Mouse (Mus musculus) midbrain, embryonic 14.5 days (tissue): ENCODE measurements at regions not wholly inside any gene's neighbourhood (a gene's known extent, or its start where the extent isn't known, plus 50 kb on each side); places are given as distances from the start of the nearest gene placed in this dataset.
"Not testable (repeated sequence)": the region's sequence is repeated elsewhere in the genome, so short reads cannot be mapped to it uniquely, and the experiment has no call there.

Experiments used
- ATAC-seq: fragments of 200-750 bp; cut with Nextera tagmentation; 2 replicates; pipeline ENCODE4 v1.8.0; 2017; ENCODE audit warnings: moderate number of reproducible peaks, moderate library complexity; ENCODE audit not compliant: low FRiP score, low TSS enrichment
- DNase-seq: peaks from one replicate; pipeline ENCODE4 v3.0.0-alpha.2; 2015
- H3K27ac ChIP-seq: fragments of 300-500 bp; sonication (generic); replicated peaks from 2 replicates; pipeline ENCODE4 v1.5.1; 2014; ENCODE audit warnings: mild to moderate bottlenecking, low read depth, low read length, moderate library complexity
- H3K27me3 ChIP-seq: fragments of 300-500 bp; sonication (generic); 2 replicates; pipeline ENCODE4 v1.6.1; 2014; ENCODE audit warnings: low read length, control low read depth, mixed read lengths; ENCODE audit not compliant: control insufficient read depth, insufficient read depth
- H3K36me3 ChIP-seq: fragments of 300-500 bp; sonication (generic); 2 replicates; pipeline ENCODE4 v1.6.1; 2014; ENCODE audit warnings: low read length, control low read depth; ENCODE audit not compliant: control insufficient read depth, insufficient read depth
- H3K4me1 ChIP-seq: fragments of 300-500 bp; sonication (generic); 2 replicates; pipeline ENCODE4 v1.6.1; 2014; ENCODE audit warnings: mild to moderate bottlenecking, antibody characterized with exemption, low read length, control low read depth; ENCODE audit not compliant: control insufficient read depth, insufficient read depth
- H3K4me2 ChIP-seq: fragments of 300-500 bp; sonication (generic); 2 replicates; pipeline ENCODE4 v1.6.1; 2014; ENCODE audit warnings: mild to moderate bottlenecking, low read length, moderate library complexity
- H3K4me3 ChIP-seq: fragments of 300-500 bp; sonication (generic); replicated peaks from 2 replicates; pipeline ENCODE4 v1.5.1; 2014; ENCODE audit warnings: low read depth, low read length
- H3K9ac ChIP-seq: fragments of 300-500 bp; sonication (generic); replicated peaks from 2 replicates; pipeline ENCODE4 v1.6.1; 2014; ENCODE audit warnings: mild to moderate bottlenecking, low read length, moderate library complexity
- H3K9me3 ChIP-seq: fragments of 300-500 bp; sonication (generic); 2 replicates; pipeline ENCODE4 v1.6.1; 2016; ENCODE audit warnings: low read length, control low read depth, mixed read lengths; ENCODE audit not compliant: control insufficient read depth
- WGBS: fragments of 180-500 bp; shearing (Covaris S2); extraction: QIAGEN DNeasy Blood & Tissue Kit; methylation state at CpG from one replicate; pipeline ENCODE4 v1.1.7; 2014; 5-methylcytosine and 5-hydroxymethylcytosine counted together

DNA sequence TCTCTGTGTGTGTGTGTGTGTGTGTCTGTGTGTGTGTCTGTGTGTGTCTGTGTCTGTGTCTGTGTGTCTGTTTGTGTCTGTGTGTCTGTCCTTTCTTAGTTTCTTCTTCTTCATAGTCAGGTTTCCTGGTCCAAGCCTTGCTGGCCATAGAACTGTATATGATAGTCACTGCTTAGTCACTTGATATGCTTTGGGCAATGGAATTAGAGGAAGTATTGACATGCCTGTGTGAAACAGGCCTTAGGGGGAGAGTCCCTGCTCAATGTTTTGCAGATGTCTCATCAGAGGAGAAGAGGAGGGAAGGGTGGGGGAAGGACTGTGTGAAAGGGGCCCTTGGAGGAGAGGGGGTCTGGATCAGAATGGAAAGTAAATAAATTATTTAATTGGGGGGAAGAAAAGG is 374.4 kb upstream of the Clnk start:
- H3K4me3 ChIP-seq: no peak overlapping the region
- H3K27me3 ChIP-seq: no peaks in the 10 kb centered on the region
- no peaks in the 10 kb centered on the region; the same call in 1 of the 2 replicates for H3K9me3 ChIP-seq
- ATAC-seq: no peak
- H3K9ac ChIP-seq: no peak overlapping the region
- no peak overlapping the region for H3K4me2 ChIP-seq
- no peaks in the 10 kb centered on the region for H3K36me3 ChIP-seq
- H3K27ac ChIP-seq: no peak overlapping the region
- no peaks in the 10 kb centered on the region for H3K4me1 ChIP-seq
- no peak for DNase-seq

GRCm38 (mm10) chr5:39219698-39220097 is 343.1 kb upstream of the Clnk start:
- Histone ChIP-seq H3K27ac (no peak overlapping the region), H3K36me3 (no peaks in the 10 kb centered on the region), H3K4me3 (no peak overlapping the region), H3K9ac (no peak overlapping the region), H3K4me2 (no peak overlapping the region), H3K27me3 (no peaks in the 10 kb centered on the region), H3K4me1 (no peaks in the 10 kb centered on the region), H3K9me3 (no peaks in the 10 kb centered on the region)
- DNase-seq (no peak), ATAC-seq (no peak)
- 78% methylated on average over 5 of the region's 5 CpGs for WGBS

DNA sequence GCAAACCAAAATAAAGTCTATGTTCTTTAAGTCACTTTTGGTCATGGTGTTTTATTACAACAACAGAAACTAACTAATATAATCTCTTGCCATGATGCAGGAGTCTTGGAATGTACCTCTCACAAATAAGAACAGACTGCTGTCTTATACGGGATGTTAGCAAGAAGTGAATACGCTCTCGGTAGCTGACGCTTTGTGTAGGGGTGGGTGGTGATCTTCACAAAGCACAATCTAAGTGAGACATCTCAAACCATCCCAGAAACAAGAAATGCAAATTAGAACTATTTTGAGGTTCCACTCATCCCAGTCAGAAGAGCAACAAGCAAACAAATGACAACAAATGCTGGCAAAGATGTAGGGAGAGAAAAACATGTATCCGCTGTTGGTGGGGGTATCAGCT is 339.7 kb upstream of the Clnk start:
- DNase-seq (no peak), ATAC-seq (no peak)
- Histone ChIP-seq H3K9me3 (no peaks in the 10 kb centered on the region), H3K36me3 (no peaks in the 10 kb centered on the region), H3K9ac (no peak overlapping the region), H3K4me3 (no peak overlapping the region), H3K4me1 (no peaks in the 10 kb centered on the region), H3K4me2 (no peak overlapping the region), H3K27me3 (no peaks in the 10 kb centered on the region), H3K27ac (no peak overlapping the region)
- WGBS: 94% methylated on average over 5 of the region's 5 CpGs

DNA sequence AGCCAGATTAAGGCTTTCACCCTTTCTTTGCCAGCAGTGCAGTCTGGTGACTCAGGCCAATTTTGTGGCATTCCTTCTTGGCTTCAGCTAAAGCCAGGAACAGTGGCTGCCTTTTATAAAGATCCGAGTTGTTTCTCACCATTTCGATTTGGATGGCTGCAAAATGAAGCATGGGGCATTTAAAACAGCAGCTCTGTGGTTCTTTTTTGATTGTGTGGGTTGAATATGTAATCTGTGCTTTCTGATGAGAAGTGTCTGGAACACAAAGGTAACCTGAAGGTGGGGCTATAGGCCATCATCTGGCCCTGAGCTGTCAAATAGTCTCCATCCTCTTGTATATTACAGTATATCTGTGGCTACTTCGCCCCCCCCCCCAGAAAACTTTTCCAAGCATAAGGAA is 338.4 kb upstream of the Clnk start:
- Histone ChIP-seq H3K27me3 (no peaks in the 10 kb centered on the region), H3K9me3 (no peaks in the 10 kb centered on the region), H3K4me2 (no peak overlapping the region), H3K9ac (no peak overlapping the region), H3K4me3 (no peak overlapping the region), H3K27ac (no peak overlapping the region), H3K36me3 (no peaks in the 10 kb centered on the region), H3K4me1 (no peaks in the 10 kb centered on the region)
- DNase-seq (no peak), ATAC-seq (no peak)
- 73% methylated on average over 3 of the region's 3 CpGs for WGBS

GRCm38 (mm10) chr5:39212550-39212949 is 335.9 kb upstream of the Clnk start:
- ATAC-seq (peak; percentile 53; the same call in 1 of the 2 replicates), DNase-seq (peak; percentile 18)
- Histone ChIP-seq H3K9ac (no peak overlapping the region), H3K27ac (no peak overlapping the region), H3K4me2 (no peak overlapping the region), H3K9me3 (no peaks in the 10 kb centered on the region), H3K4me1 (no peaks in the 10 kb centered on the region), H3K4me3 (no peak overlapping the region), H3K36me3 (no peaks in the 10 kb centered on the region), H3K27me3 (no peaks in the 10 kb centered on the region)

- no peaks in the 10 kb centered on the region for H3K27me3 ChIP-seq
- no peak overlapping the region for H3K4me3 ChIP-seq
- no peak overlapping the region for H3K9ac ChIP-seq
- no peak overlapping the region for H3K4me2 ChIP-seq
- no peaks in the 10 kb centered on the region for H3K9me3 ChIP-seq
- ATAC-seq: no peak
- H3K27ac ChIP-seq: no peak overlapping the region
- H3K4me1 ChIP-seq: no peaks in the 10 kb centered on the region
- no peak for DNase-seq
- H3K36me3 ChIP-seq: no peaks in the 10 kb centered on the region
Observed at GRCm38 (mm10) chr5:39198856-39199255, 322.2 kb upstream of the Clnk start.

DNA sequence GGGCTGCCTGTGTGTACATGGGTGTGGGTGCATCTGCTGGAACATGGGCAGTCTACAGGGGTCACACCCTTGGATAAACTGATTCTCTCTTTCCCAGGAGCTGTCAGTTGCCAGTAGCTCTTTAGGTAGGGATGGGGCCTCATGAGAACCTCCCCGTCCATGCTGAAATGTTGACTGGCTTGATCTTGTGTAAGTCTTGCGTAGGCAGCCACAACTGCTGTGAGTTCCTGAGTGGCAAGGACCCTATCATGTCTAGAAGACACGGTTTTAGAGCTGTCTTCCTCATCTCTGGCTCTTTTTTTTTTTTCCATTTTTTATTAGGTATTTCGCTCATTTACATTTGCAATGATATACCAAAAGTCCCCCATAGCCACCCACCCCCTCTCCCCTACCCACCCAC is 314.5 kb upstream of the Clnk start:
- not testable (repeated sequence) for DNase-seq, H3K36me3 ChIP-seq, ATAC-seq, H3K9me3 ChIP-seq, H3K27me3 ChIP-seq, H3K4me3 ChIP-seq, H3K4me2 ChIP-seq, H3K9ac ChIP-seq, H3K27ac ChIP-seq, H3K4me1 ChIP-seq
- 90% methylated on average over 2 of the region's 4 CpGs for WGBS

- Histone ChIP-seq H3K36me3 (no peaks in the 10 kb centered on the region), H3K4me1 (no peaks in the 10 kb centered on the region), H3K9me3 (no peaks in the 10 kb centered on the region), H3K4me2 (no peak overlapping the region), H3K27me3 (no peaks in the 10 kb centered on the region), H3K27ac (peak overlapping the region; percentile 49; the same call in 1 of the 2 replicates), H3K4me3 (no peak overlapping the region), H3K9ac (no peak overlapping the region)
- DNase-seq (peak; percentile 50), ATAC-seq (peak; percentile 82)
- whole genome bisulfite sequencing: 60% methylated on average over 2 of the region's 2 CpGs
Observed at GRCm38 (mm10) chr5:39181616-39182402, 305.2 kb upstream of the Clnk start.

- H3K36me3 ChIP-seq: no peaks in the 10 kb centered on the region
- no peak overlapping the region for H3K4me2 ChIP-seq
- H3K9me3 ChIP-seq: no peaks in the 10 kb centered on the region
- ATAC-seq: 0 out of 2 replicates have a peak, but pooled peaks have one; percentile 22
- H3K27me3 ChIP-seq: no peaks in the 10 kb centered on the region
- H3K4me3 ChIP-seq: no peak overlapping the region
- 42% methylated on average over 4 of the region's 4 CpGs for WGBS
- no peak overlapping the region for H3K9ac ChIP-seq
- no peak overlapping the region for H3K27ac ChIP-seq
- H3K4me1 ChIP-seq: no peaks in the 10 kb centered on the region
- DNase-seq: peak; percentile 20
Observed at GRCm38 (mm10) chr5:39181028-39181427, 304.4 kb upstream of the Clnk start.
